Mouse (Mus musculus) erythroblast, embryonic 14.5 days (primary cell): ENCODE data around the gene Tbcel. TPM values are rescaled to one million over a fixed set of nuclear protein-coding genes. Genes with fewer than 3 reads are reported as not detected.

Source experiments
- H3K27me3 ChIP-seq: 2 replicates; pipeline ENCODE4 v1.6.1; 2012; ENCODE audit warnings: inconsistent platforms; ENCODE audit not compliant: control insufficient read depth
- H3K36me3 ChIP-seq: 2 replicates; pipeline ENCODE4 v1.6.1; 2012; ENCODE audit warnings: mild to moderate bottlenecking, inconsistent platforms; ENCODE audit not compliant: control insufficient read depth
- H3K4me1 ChIP-seq: 2 replicates; pipeline ENCODE4 v1.6.1; 2012; ENCODE audit warnings: inconsistent platforms; ENCODE audit not compliant: control insufficient read depth
- H3K4me3 ChIP-seq: replicated peaks from 2 replicates; pipeline ENCODE3; 2012; ENCODE audit warnings: moderate library complexity, mild to moderate bottlenecking, inconsistent platforms
- H3K9me3 ChIP-seq: 2 replicates; pipeline ENCODE4 v1.6.1; 2012; ENCODE audit warnings: low read length, inconsistent platforms, mixed read lengths; ENCODE audit not compliant: control insufficient read depth
- GATA1 ChIP-seq: IDR thresholded peaks from 2 replicates; pipeline ENCODE4 v1.6.1; 2012; ENCODE audit warnings: low read length, inconsistent platforms, mixed read lengths
- TAL1 ChIP-seq: IDR thresholded peaks from 3 replicates; pipeline ENCODE4 v1.6.1; 2012; ENCODE audit warnings: low read length, inconsistent platforms, mixed read lengths
- polyA plus RNA-seq: library from polyadenylated mRNA; stranded (reverse); fragments of >175 nt; gene quantifications from 2 replicates; pipeline ENCODE4 v1.2.3, GENCODE M21; 2012

Tbcel gene
- polyA plus RNA-seq, 1 experiment, result 3.1 TPM

DNA sequence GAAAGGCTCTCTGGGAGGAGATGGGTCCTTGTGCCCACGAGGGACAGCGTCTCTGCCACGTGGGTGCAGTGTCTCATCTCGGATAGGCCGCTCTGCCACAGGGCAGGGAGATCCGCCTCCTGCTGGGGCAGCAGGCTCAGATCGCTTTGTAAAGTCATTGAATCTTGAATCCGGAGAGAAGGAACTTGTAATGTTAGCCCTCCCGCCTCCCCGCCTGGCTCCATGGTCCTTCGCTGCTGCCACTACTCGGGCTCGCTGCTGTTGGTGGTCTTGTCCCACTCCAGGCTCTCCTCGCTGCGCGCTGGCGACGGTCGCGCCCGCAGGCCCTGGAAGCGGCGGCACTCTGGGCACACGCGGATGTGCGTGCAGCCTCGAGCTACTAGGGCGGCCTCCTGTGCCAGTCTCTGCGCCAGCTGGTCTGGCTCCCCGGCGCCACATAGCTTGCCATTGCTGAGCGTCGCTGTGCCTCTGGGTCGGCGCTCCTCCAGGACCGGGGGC is 13.0 kb upstream of the Tbcel start:
- Histone ChIP-seq H3K9me3 (no peaks in the 10 kb centered on the region), H3K36me3 (no peaks in the 10 kb centered on the region), H3K4me1 (no peaks in the 10 kb centered on the region), H3K4me3 (no peak overlapping the region), H3K27me3 (peaks cover 11% of the 10 kb centered on the region)
- TF ChIP-seq GATA1 (no peak), TAL1 (no peak)

DNA sequence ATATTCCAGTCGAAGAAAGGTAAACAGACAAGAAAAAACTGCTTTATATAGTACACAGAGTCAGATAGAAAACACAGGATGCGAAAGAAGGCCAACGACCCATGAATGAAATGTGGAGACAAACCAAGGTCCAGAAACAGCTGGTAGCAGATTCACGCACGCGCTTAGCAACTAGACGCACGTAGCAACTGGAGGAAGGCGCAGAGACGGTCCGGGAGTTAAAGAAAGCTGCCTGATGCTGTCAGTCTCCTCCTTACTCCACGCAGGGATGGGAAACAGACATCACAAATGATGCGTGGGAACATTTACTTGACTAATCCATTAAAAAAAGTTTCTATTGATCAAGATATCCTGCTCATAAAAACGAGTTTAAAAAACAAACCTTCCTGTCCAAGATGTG is 10.6 kb upstream of the Tbcel start:
- H3K27me3 ChIP-seq, result peaks cover 11% of the 10 kb centered on the region
- H3K9me3 ChIP-seq, result no peaks in the 10 kb centered on the region
- TF ChIP-seq GATA1, result no peak
- no peak for TF ChIP-seq TAL1
- no peaks in the 10 kb centered on the region for H3K4me1 ChIP-seq
- no peaks in the 10 kb centered on the region for H3K36me3 ChIP-seq
- no peak overlapping the region for H3K4me3 ChIP-seq

DNA sequence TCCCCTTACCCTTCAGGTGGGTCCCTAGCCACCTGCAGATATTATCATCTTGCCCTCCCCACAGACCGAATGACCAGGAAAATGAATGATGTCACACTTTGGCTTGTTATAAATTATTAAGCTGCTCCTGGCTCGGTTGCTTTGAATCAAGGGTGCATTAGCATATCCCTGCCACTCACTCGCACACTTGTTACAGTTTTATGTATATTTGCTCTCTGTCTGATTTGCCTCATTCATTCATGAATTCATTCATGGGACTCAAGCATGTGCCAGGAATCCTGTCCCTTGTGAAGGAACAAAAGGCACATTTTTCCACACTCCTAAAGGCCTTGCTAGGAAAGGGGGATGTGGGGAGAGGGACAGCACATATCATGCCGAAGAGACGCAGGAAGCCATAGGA is 5.5 kb upstream of the Tbcel start:
- no peaks in the 10 kb centered on the region for H3K9me3 ChIP-seq
- H3K36me3 ChIP-seq, result no peaks in the 10 kb centered on the region
- TF ChIP-seq GATA1 (no peak), TAL1 (no peak)
- H3K4me1 ChIP-seq, result no peaks in the 10 kb centered on the region
- H3K4me3 ChIP-seq, result no peak overlapping the region
- H3K27me3 ChIP-seq, result no peaks in the 10 kb centered on the region

DNA sequence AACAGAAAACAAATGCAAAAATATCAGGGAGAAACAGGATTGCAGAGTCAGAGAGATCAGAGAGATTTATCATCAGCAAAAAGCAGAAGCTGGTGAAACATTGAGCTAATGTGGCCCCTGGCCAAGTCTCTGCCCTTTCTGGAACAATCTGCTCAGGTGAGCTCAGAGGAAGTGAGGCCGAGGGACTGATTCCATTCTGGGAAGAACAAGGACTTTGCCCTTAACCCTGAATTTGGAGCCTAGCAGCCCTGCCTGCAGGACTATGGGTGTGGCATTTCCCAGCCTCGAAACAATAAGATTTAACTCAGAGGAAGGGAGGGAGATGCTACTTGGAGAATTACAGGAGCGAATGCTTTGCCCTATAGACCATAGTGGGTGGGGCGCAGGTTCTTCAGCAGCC is 4.7 kb upstream of the Tbcel start:
- Histone ChIP-seq H3K4me1 (no peaks in the 10 kb centered on the region), H3K36me3 (no peaks in the 10 kb centered on the region), H3K27me3 (no peaks in the 10 kb centered on the region), H3K4me3 (no peak overlapping the region), H3K9me3 (no peaks in the 10 kb centered on the region)
- TF ChIP-seq TAL1, result no peak
- TF ChIP-seq GATA1, result no peak

DNA sequence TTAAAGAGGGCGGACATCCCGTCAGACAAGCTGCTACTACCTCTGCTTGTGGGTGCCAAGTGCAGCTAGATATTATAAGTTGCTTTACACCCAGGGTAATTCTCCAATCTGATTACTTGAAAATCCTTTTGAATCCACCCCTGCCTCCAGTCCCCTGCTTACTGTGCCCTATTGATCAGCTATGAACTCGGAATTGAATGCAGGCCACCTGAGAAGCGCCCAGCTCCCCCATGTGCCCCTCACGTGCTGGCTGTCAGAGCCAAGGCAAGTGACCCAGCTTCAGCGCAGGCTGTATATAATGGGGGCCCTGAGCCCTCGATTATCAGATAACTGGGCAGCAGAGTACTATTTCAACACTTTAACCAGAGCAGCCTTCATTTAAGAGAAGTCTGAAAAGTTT is 626 bp upstream of the Tbcel start:
- Histone ChIP-seq H3K4me1 (no peaks in the 10 kb centered on the region), H3K36me3 (no peaks in the 10 kb centered on the region), H3K27me3 (no peaks in the 10 kb centered on the region), H3K4me3 (no peak overlapping the region), H3K9me3 (no peaks in the 10 kb centered on the region)
- TF ChIP-seq GATA1, result no peak
- TF ChIP-seq TAL1, result no peak

DNA sequence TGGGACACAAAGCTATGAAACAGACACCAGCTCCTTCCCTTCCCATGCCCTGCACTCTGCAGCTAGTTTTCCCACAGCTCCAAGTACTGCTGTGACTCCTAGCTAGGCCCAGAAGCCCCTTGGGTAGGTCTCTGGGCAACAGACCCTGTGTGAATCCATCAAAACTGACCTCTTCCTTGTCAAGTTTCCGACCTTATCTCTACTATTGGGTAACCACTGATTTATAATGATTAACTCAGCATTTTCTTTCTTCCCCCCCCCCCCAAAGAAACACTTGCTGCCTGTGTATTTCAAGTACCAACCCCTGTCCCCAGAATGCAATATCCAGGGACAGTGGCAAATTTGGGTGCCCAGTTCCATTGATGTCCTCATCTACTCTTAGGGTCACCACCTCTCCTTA is 587 bp downstream of the Tbcel start:
- no peak overlapping the region for H3K4me3 ChIP-seq
- TF ChIP-seq GATA1 (no peak), TAL1 (no peak)
- H3K36me3 ChIP-seq, result no peaks in the 10 kb centered on the region
- no peaks in the 10 kb centered on the region for H3K27me3 ChIP-seq
- H3K4me1 ChIP-seq, result no peaks in the 10 kb centered on the region
- no peaks in the 10 kb centered on the region for H3K9me3 ChIP-seq

DNA sequence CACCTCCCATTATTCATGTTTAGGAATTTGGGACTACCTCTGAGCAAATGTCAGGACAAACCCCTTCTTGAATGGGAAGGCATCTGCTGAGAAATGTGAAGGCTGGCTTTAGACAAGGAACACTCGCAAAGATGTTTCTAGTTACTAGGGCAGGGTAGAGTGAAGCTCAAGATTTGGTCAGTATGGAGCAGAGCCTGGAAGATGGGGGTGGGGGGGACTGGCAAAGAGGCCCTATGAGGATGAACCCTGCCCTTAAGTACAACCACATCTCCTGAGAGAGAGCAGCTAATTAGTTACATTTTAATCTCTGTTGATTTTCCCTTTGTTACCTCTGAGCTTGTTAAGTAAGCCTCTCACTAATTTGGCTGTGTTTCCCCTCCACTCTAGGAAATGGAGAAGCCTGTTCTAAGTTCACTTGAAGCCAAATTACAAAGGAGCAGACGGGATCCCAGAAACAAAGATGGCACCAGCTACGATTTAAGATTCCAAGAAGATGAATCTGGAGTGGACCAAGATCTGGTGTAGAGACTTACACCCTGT is 2.6 kb downstream of the Tbcel start:
- H3K4me3 ChIP-seq, result no peak overlapping the region
- H3K4me1 ChIP-seq, result no peaks in the 10 kb centered on the region
- no peak for TF ChIP-seq TAL1
- TF ChIP-seq GATA1, result no peak
- no peaks in the 10 kb centered on the region for H3K9me3 ChIP-seq
- no peaks in the 10 kb centered on the region for H3K27me3 ChIP-seq
- H3K36me3 ChIP-seq, result no peaks in the 10 kb centered on the region

DNA sequence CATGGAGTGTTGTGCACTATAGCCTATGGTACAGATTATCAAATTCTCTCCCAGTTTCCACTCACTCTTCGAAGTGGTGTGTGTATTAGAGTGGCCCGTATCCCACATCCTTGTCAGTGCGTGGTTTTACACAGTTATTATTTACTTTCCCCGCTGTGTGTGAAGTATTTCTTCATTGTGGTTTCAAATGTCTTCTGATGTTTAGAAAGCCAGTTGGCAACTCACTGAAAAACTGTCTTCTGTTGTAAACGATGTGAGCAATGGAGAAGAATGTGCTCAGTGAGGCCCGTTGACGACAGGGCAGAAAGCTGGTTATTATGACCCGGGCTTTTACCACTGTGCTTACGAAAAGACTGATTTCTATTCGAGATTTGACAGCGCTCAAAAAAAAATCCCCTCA is 3.0 kb downstream of the Tbcel start:
- Histone ChIP-seq H3K4me1 (no peaks in the 10 kb centered on the region), H3K9me3 (no peaks in the 10 kb centered on the region)
- TF ChIP-seq TAL1 (no peak), GATA1 (no peak)

DNA sequence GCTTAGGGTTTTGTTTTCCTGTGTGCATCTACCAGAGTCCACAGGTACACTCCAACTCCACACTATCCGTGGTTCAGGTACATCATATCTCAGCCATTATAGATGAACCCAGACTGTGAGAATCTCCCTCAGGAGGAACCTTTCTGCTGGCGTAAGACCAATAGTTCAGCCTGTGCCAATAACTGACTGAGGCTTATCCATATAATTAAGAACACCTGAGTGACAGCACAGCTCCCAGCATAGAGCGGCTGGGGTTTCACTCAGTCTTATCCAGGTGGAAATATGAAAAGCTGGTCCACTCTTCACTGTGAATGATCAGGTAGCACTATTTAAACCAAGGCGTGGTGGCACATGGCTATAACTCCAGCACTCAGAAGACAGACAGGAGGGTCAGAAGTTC is 3.9 kb downstream of the Tbcel start:
- H3K4me1 ChIP-seq, result no peaks in the 10 kb centered on the region
- H3K9me3 ChIP-seq, result no peaks in the 10 kb centered on the region
- no peak overlapping the region for H3K4me3 ChIP-seq
- no peaks in the 10 kb centered on the region for H3K36me3 ChIP-seq
- no peaks in the 10 kb centered on the region for H3K27me3 ChIP-seq
- no peak for TF ChIP-seq GATA1
- TF ChIP-seq TAL1, result no peak

More for the DNA sequence above, 3.0 kb downstream of the Tbcel start:
- Histone ChIP-seq H3K27me3 (no peaks in the 10 kb centered on the region), H3K36me3 (no peaks in the 10 kb centered on the region), H3K4me3 (no peak overlapping the region)

DNA sequence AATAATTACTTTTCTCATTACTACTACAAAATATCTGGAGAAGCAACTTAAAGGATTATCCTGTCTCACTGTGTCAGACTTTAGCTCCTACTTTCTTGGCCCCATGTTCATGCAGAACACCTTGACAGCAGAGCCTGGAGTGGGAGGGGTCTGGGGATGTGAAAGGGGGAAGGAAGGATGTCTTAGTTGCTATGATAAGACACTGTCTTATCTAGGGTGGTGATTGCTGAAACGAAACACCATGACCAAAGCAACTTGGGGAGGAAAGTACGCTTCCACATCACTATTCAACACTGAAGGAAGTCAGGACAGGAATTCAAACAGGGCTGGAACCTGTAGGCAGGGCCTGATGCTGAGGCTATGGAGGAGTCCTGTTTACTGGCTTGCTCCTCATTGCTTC is 11.3 kb downstream of the Tbcel start:
- Histone ChIP-seq H3K36me3 (no peaks in the 10 kb centered on the region), H3K27me3 (no peaks in the 10 kb centered on the region), H3K4me1 (no peaks in the 10 kb centered on the region), H3K4me3 (no peak overlapping the region), H3K9me3 (peaks cover 9% of the 10 kb centered on the region)
- no peak for TF ChIP-seq TAL1
- no peak for TF ChIP-seq GATA1
